Mouse (Mus musculus): ENCODE results near the gene Gcnt2. TPM values are rescaled to one million over a fixed set of nuclear protein-coding genes. Genes with fewer than 3 reads are reported as not detected.
A peak's percentile ranks its signal among the peaks of the same experiment; 100 is the strongest.
"Not testable (repeated sequence)": the region's sequence is repeated elsewhere in the genome, so short reads cannot be mapped to it uniquely, and the experiment has no call there.

Gcnt2 gene
- polyA plus RNA-seq, 1 experiment from 2014 or later = 11.2 TPM

GRCm38 (mm10) chr13:40892043-40892442, 32.5 kb downstream of the Gcnt2 start:
- no peak overlapping the region for H3K4me2 ChIP-seq (ENCODE audit: low read length)
- ATAC-seq (replicated peaks; ENCODE audit: low FRiP score, low TSS enrichment, low read depth) = no peak
- 77% methylated on average over 7 of the region's 7 CpGs for WGBS

GRCm38 (mm10) chr13:40892547-40892946, 33.0 kb downstream of the Gcnt2 start:
- H3K36me3 ChIP-seq (ENCODE audit: control insufficient read depth, insufficient read depth, low read length) = no peaks in the 10 kb centered on the region
- no peak overlapping the region for H3K27ac ChIP-seq (ENCODE audit: low read depth)
- WGBS = 81% methylated on average over 4 of the region's 4 CpGs
- H3K4me2 ChIP-seq (ENCODE audit: low read length) = no peak overlapping the region
- DNase-seq (ENCODE audit: low spot score) (no peak), ATAC-seq (replicated peaks; ENCODE audit: low FRiP score, low TSS enrichment, low read depth) (no peak)
- peaks cover 3% of the 10 kb centered on the region; the same call in 1 of the 2 replicates for H3K4me1 ChIP-seq (replicated peaks; ENCODE audit: control insufficient read depth, insufficient read depth, low read length)
- no peak overlapping the region for H3K9ac ChIP-seq (ENCODE audit: low read length)
- no peaks in the 10 kb centered on the region for H3K9me3 ChIP-seq (ENCODE audit: control insufficient read depth, low read length)
- H3K4me3 ChIP-seq (ENCODE audit: low read depth, low read length) = no peak overlapping the region
- no peaks in the 10 kb centered on the region for H3K27me3 ChIP-seq (replicated peaks; ENCODE audit: control insufficient read depth, insufficient read depth, low read length)

More at GRCm38 (mm10) chr13:40892043-40892442, 32.5 kb downstream of the Gcnt2 start:
- Histone ChIP-seq H3K27ac (ENCODE audit: low read depth) (no peak overlapping the region), H3K27me3 (replicated peaks; ENCODE audit: control insufficient read depth, insufficient read depth, low read length) (no peaks in the 10 kb centered on the region), H3K9ac (ENCODE audit: low read length) (no peak overlapping the region), H3K4me1 (replicated peaks; ENCODE audit: control insufficient read depth, insufficient read depth, low read length) (peaks cover 5% of the 10 kb centered on the region; the same call in 1 of the 2 replicates), H3K9me3 (ENCODE audit: control insufficient read depth, low read length) (no peaks in the 10 kb centered on the region), H3K36me3 (ENCODE audit: control insufficient read depth, insufficient read depth, low read length) (no peaks in the 10 kb centered on the region), H3K4me3 (ENCODE audit: low read depth, low read length) (no peak overlapping the region)
- DNase-seq (ENCODE audit: low spot score) = no peak

- Histone ChIP-seq H3K4me2 (ENCODE audit: low read length) (no peak overlapping the region), H3K4me3 (ENCODE audit: low read depth, low read length) (no peak overlapping the region), H3K27ac (ENCODE audit: low read depth) (no peak overlapping the region), H3K4me1 (replicated peaks; ENCODE audit: control insufficient read depth, insufficient read depth, low read length) (no peaks in the 10 kb centered on the region), H3K9ac (ENCODE audit: low read length) (no peak overlapping the region), H3K36me3 (ENCODE audit: control insufficient read depth, insufficient read depth, low read length) (no peaks in the 10 kb centered on the region), H3K27me3 (replicated peaks; ENCODE audit: control insufficient read depth, insufficient read depth, low read length) (no peaks in the 10 kb centered on the region), H3K9me3 (ENCODE audit: control insufficient read depth, low read length) (no peaks in the 10 kb centered on the region)
- 68% methylated on average over 3 of the region's 3 CpGs for WGBS
- no peak for DNase-seq (ENCODE audit: low spot score)
- no peak for ATAC-seq (replicated peaks; ENCODE audit: low FRiP score, low TSS enrichment, low read depth)
Measured at GRCm38 (mm10) chr13:40893573-40893972, 34.0 kb downstream of the Gcnt2 start.

- WGBS = 50% methylated on average over 10 of the region's 14 CpGs
Measured at GRCm38 (mm10) chr13:40898049-40898690, 38.6 kb downstream of the Gcnt2 start.

GRCm38 (mm10) chr13:40898698-40899097, 39.1 kb downstream of the Gcnt2 start:
- no peaks in the 10 kb centered on the region for H3K27me3 ChIP-seq (replicated peaks; ENCODE audit: control insufficient read depth, insufficient read depth, low read length)
- ATAC-seq (replicated peaks; ENCODE audit: low FRiP score, low TSS enrichment, low read depth) = no peak
- 85% methylated on average over 4 of the region's 4 CpGs for WGBS

More at GRCm38 (mm10) chr13:40898049-40898690, 38.6 kb downstream of the Gcnt2 start:
- not testable (repeated sequence) for H3K36me3 ChIP-seq (ENCODE audit: control insufficient read depth, insufficient read depth, low read length); DNase-seq (ENCODE audit: low spot score); ATAC-seq (replicated peaks; ENCODE audit: low FRiP score, low TSS enrichment, low read depth); H3K4me1 ChIP-seq (replicated peaks; ENCODE audit: control insufficient read depth, insufficient read depth, low read length); H3K9me3 ChIP-seq (ENCODE audit: control insufficient read depth, low read length); H3K4me2 ChIP-seq (ENCODE audit: low read length); H3K9ac ChIP-seq (ENCODE audit: low read length); H3K27me3 ChIP-seq (replicated peaks; ENCODE audit: control insufficient read depth, insufficient read depth, low read length); H3K27ac ChIP-seq (ENCODE audit: low read depth); H3K4me3 ChIP-seq (ENCODE audit: low read depth, low read length)

GRCm38 (mm10) chr13:40899349-40899993, 39.9 kb downstream of the Gcnt2 start:
- Histone ChIP-seq H3K27me3 (replicated peaks; ENCODE audit: control insufficient read depth, insufficient read depth, low read length) (no peaks in the 10 kb centered on the region), H3K9me3 (ENCODE audit: control insufficient read depth, low read length) (no peaks in the 10 kb centered on the region), H3K36me3 (ENCODE audit: control insufficient read depth, insufficient read depth, low read length) (no peaks in the 10 kb centered on the region), H3K4me1 (replicated peaks; ENCODE audit: control insufficient read depth, insufficient read depth, low read length) (0 out of 2 replicates have a peak, but pooled peaks cover 2% of the 10 kb centered on the region), H3K27ac (ENCODE audit: low read depth) (no peak overlapping the region), H3K9ac (ENCODE audit: low read length) (no peak overlapping the region), H3K4me3 (ENCODE audit: low read depth, low read length) (no peak overlapping the region), H3K4me2 (ENCODE audit: low read length) (no peak overlapping the region)
- WGBS = 77% methylated on average over 8 of the region's 8 CpGs
- DNase-seq (ENCODE audit: low spot score) (no peak), ATAC-seq (replicated peaks; ENCODE audit: low FRiP score, low TSS enrichment, low read depth) (no peak)

More at GRCm38 (mm10) chr13:40898698-40899097, 39.1 kb downstream of the Gcnt2 start:
- Histone ChIP-seq H3K4me2 (ENCODE audit: low read length) (no peak overlapping the region), H3K27ac (ENCODE audit: low read depth) (no peak overlapping the region), H3K9me3 (ENCODE audit: control insufficient read depth, low read length) (no peaks in the 10 kb centered on the region), H3K36me3 (ENCODE audit: control insufficient read depth, insufficient read depth, low read length) (no peaks in the 10 kb centered on the region), H3K4me3 (ENCODE audit: low read depth, low read length) (no peak overlapping the region), H3K9ac (ENCODE audit: low read length) (no peak overlapping the region), H3K4me1 (replicated peaks; ENCODE audit: control insufficient read depth, insufficient read depth, low read length) (0 out of 2 replicates have a peak, but pooled peaks cover 2% of the 10 kb centered on the region)
- no peak for DNase-seq (ENCODE audit: low spot score)

- Histone ChIP-seq H3K36me3 (ENCODE audit: control insufficient read depth, insufficient read depth, low read length) (no peaks in the 10 kb centered on the region), H3K27ac (ENCODE audit: low read depth) (no peak overlapping the region; the same call in 1 of the 2 replicates), H3K4me1 (replicated peaks; ENCODE audit: control insufficient read depth, insufficient read depth, low read length) (0 out of 2 replicates have a peak, but pooled peaks cover 2% of the 10 kb centered on the region), H3K27me3 (replicated peaks; ENCODE audit: control insufficient read depth, insufficient read depth, low read length) (no peaks in the 10 kb centered on the region), H3K9ac (ENCODE audit: low read length) (no peak overlapping the region), H3K9me3 (ENCODE audit: control insufficient read depth, low read length) (no peaks in the 10 kb centered on the region), H3K4me3 (ENCODE audit: low read depth, low read length) (no peak overlapping the region), H3K4me2 (ENCODE audit: low read length) (no peak overlapping the region)
- no peak for DNase-seq (ENCODE audit: low spot score)
- no peak for ATAC-seq (replicated peaks; ENCODE audit: low FRiP score, low TSS enrichment, low read depth)
- WGBS = 72% methylated on average over 15 of the region's 15 CpGs
Measured at GRCm38 (mm10) chr13:40899994-40900970, 40.7 kb downstream of the Gcnt2 start.

GRCm38 (mm10) chr13:40901263-40901662, 41.7 kb downstream of the Gcnt2 start:
- peak overlapping the region; percentile 52 for H3K27ac ChIP-seq (ENCODE audit: low read depth)
- WGBS = 82% methylated on average over 5 of the region's 5 CpGs

More at GRCm38 (mm10) chr13:40901263-40901662, 41.7 kb downstream of the Gcnt2 start:
- Histone ChIP-seq H3K9ac (ENCODE audit: low read length) (no peak overlapping the region), H3K36me3 (ENCODE audit: control insufficient read depth, insufficient read depth, low read length) (no peaks in the 10 kb centered on the region), H3K4me3 (ENCODE audit: low read depth, low read length) (no peak overlapping the region), H3K27me3 (replicated peaks; ENCODE audit: control insufficient read depth, insufficient read depth, low read length) (no peaks in the 10 kb centered on the region), H3K4me2 (ENCODE audit: low read length) (no peak overlapping the region), H3K4me1 (replicated peaks; ENCODE audit: control insufficient read depth, insufficient read depth, low read length) (0 out of 2 replicates have a peak, but pooled peaks cover 2% of the 10 kb centered on the region), H3K9me3 (ENCODE audit: control insufficient read depth, low read length) (no peaks in the 10 kb centered on the region)
- DNase-seq (ENCODE audit: low spot score) (no peak), ATAC-seq (replicated peaks; ENCODE audit: low FRiP score, low TSS enrichment, low read depth) (no peak)
